Mouse (Mus musculus): ENCODE results near the gene Acsl1.
A peak's percentile ranks its signal among the peaks of the same experiment; 100 is the strongest.

Gene Acsl1

DNA sequence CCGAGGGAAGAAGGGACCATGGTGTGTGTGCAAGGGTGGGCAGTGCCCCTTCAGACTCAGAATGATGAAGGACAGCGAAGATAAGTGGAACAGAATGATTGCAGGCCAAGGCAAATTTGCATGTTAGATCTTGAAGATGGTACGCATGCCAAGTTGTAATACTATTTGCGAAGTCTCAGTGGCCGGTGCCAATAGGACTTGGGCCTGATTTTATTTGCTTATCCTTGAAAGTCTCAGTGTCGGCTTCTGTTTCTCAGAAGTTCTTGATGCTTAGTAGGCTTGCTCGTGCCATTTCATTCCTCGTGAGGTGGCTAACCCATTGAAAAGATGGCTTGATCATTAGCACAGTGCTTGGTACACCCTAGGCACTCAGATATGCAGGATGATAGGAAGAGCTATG lies 19.4 kb downstream of the Acsl1 start:
- Histone ChIP-seq H3K27me3 (ENCODE audit: insufficient read depth, low read length) (no peaks in the 10 kb centered on the region), H3K36me3 (ENCODE audit: insufficient read depth, low read length) (peaks cover 17% of the 10 kb centered on the region; the same call in 1 of the 2 replicates), H3K4me1 (replicated peaks; ENCODE audit: low read depth, low read length) (peaks cover 25% of the 10 kb centered on the region), H3K9me3 (ENCODE audit: low read length) (no peaks in the 10 kb centered on the region), H3K4me3 (replicated peaks; ENCODE audit: low read length) (no peak overlapping the region)
- no peak for TF ChIP-seq NANOG (IDR thresholded peaks at IDR 0.05; ENCODE audit: borderline replicate concordance, low read length)
- TF ChIP-seq POU5F1 (IDR thresholded peaks at IDR 0.05; ENCODE audit: borderline replicate concordance, low read length): no peak
- TF ChIP-seq CTCF (conservative IDR thresholded peaks at IDR 0.05; ENCODE audit: low read length): no peak

DNA sequence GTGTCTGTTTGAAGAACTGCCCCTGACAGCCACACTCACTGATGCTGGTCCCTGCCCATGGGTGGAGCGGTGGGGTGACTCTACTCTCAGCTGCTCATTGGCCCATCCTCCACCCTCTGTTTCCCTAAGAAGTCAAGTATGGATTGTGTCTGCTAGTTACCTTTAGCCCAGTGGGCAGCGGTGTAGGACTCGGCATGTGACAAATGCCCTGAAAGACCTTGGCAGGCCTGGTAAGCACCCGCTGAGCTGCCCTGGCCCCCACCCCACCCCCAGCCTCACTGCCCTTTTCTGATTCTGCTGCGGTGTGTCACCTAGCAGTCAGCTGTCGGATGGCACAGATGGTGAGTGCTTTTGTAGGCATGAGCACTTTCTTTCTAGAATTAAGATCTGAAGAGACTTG lies 20.0 kb downstream of the Acsl1 start:
- H3K9me3 ChIP-seq (ENCODE audit: low read length): no peaks in the 10 kb centered on the region
- H3K4me3 ChIP-seq (replicated peaks; ENCODE audit: low read length): no peak overlapping the region
- H3K27me3 ChIP-seq (ENCODE audit: insufficient read depth, low read length): no peaks in the 10 kb centered on the region
- H3K4me1 ChIP-seq (replicated peaks; ENCODE audit: low read depth, low read length): peaks cover 24% of the 10 kb centered on the region
- TF ChIP-seq CTCF (conservative IDR thresholded peaks at IDR 0.05; ENCODE audit: low read length) (no peak), NANOG (IDR thresholded peaks at IDR 0.05; ENCODE audit: borderline replicate concordance, low read length) (no peak), POU5F1 (IDR thresholded peaks at IDR 0.05; ENCODE audit: borderline replicate concordance, low read length) (no peak)
- H3K36me3 ChIP-seq (ENCODE audit: insufficient read depth, low read length): peaks cover 17% of the 10 kb centered on the region; the same call in 1 of the 2 replicates

DNA sequence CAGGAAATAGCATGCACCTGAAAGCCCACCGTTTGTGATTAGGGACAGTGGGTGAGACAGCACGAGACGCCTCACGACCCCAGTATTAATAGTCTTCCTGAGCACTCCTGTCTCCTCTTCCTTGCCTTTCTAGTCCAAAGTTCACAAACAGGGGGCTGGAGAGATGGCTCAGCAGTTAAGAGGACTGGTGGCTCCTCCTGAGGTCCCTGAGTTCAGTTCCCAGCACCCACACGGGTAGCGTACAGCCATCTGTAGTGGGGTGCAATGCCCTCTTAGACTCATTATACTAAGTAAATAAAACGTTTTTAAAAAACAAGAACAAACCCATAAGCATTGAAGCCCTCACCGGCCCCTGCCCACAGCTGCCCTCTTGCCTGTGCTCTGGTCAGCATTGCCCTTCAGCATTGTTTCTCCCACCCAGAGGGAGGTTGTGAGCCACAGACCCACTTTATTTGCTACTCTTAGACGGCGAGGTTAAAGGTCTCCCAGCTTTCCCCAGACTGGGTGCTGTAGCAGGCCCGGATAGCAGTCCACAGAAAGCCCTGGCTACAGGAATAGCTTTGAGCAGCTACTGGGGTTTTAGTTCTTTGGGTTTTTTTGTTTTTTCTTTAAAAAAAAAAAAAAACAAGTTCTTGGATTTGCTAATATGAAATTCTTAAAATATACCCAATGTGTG lies 22.8 kb downstream of the Acsl1 start:
- Histone ChIP-seq H3K4me1 (replicated peaks; ENCODE audit: low read depth, low read length) (peaks cover 14% of the 10 kb centered on the region), H3K27me3 (ENCODE audit: insufficient read depth, low read length) (no peaks in the 10 kb centered on the region), H3K4me3 (replicated peaks; ENCODE audit: low read length) (no peak overlapping the region), H3K9me3 (ENCODE audit: low read length) (no peaks in the 10 kb centered on the region), H3K36me3 (ENCODE audit: insufficient read depth, low read length) (peaks cover 24% of the 10 kb centered on the region; the same call in 1 of the 2 replicates)
- TF ChIP-seq NANOG (IDR thresholded peaks at IDR 0.05; ENCODE audit: borderline replicate concordance, low read length) (no peak), POU5F1 (IDR thresholded peaks at IDR 0.05; ENCODE audit: borderline replicate concordance, low read length) (no peak), CTCF (conservative IDR thresholded peaks at IDR 0.05; ENCODE audit: low read length) (no peak)

DNA sequence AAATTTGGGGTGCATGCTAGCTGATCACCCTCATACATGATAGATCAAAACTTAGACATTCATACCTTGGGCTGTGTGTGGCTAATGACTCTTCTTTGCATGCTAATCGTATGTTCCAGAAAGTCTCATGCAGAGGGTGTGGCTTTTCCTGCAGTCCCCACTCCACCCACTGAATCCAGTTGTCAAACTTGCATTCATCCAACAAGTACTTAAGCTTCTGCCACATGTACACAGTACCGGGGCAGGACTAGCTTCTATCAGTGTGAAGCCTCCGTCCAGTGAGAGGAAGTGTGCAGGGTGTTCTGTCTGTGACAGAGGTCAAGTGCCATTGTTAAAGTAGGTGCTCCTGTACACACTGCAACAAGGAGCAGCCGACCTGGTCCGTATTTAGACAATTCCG lies 26.0 kb downstream of the Acsl1 start:
- Histone ChIP-seq H3K4me3 (replicated peaks; ENCODE audit: low read length) (no peak overlapping the region), H3K36me3 (ENCODE audit: insufficient read depth, low read length) (peaks cover 24% of the 10 kb centered on the region; the same call in 1 of the 2 replicates), H3K4me1 (replicated peaks; ENCODE audit: low read depth, low read length) (peaks cover 14% of the 10 kb centered on the region), H3K27me3 (ENCODE audit: insufficient read depth, low read length) (no peaks in the 10 kb centered on the region), H3K9me3 (ENCODE audit: low read length) (no peaks in the 10 kb centered on the region)
- no peak for TF ChIP-seq POU5F1 (IDR thresholded peaks at IDR 0.05; ENCODE audit: borderline replicate concordance, low read length)
- no peak for TF ChIP-seq CTCF (conservative IDR thresholded peaks at IDR 0.05; ENCODE audit: low read length)
- no peak for TF ChIP-seq NANOG (IDR thresholded peaks at IDR 0.05; ENCODE audit: borderline replicate concordance, low read length)

DNA sequence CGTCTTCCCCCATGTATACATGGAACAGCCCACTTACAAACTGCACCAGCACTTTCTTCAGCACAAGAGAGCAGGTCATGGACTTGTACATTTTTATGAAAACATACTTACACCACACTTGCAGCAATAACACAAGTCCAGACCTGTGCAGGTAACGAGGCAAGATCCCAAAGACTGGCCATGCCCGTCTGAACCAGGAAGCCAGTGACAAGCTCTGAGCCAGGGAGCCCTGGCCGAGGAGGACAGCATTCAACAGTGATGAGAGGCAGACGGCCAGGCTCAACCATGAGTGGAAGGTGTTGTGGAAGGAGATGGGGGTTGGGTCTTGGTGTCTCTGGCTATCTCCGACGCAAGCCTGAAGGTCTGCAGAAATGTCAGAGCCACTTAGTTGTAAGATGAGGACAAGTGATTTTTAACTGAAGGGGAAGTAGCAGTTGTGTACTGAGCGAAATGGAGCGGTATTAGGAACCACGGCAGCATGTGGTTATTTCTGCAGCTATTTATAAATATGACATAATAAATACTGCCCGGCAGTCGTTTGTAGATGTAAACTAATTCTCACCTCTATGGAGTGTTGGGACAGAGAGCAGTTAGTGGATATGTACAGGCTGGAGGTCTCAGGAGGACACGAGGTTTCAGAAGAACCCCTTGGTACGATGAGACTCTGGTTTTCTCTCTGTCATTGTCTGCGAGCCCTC lies 26.6 kb downstream of the Acsl1 start:
- H3K4me1 ChIP-seq (replicated peaks; ENCODE audit: low read depth, low read length): peaks cover 20% of the 10 kb centered on the region
- no peak overlapping the region for H3K4me3 ChIP-seq (replicated peaks; ENCODE audit: low read length)
- H3K9me3 ChIP-seq (ENCODE audit: low read length): no peaks in the 10 kb centered on the region
- TF ChIP-seq CTCF (conservative IDR thresholded peaks at IDR 0.05; ENCODE audit: low read length): no peak
- TF ChIP-seq POU5F1 (IDR thresholded peaks at IDR 0.05; ENCODE audit: borderline replicate concordance, low read length): no peak
- TF ChIP-seq NANOG (IDR thresholded peaks at IDR 0.05; ENCODE audit: borderline replicate concordance, low read length): no peak
- no peaks in the 10 kb centered on the region for H3K27me3 ChIP-seq (ENCODE audit: insufficient read depth, low read length)
- peaks cover 24% of the 10 kb centered on the region; the same call in 1 of the 2 replicates for H3K36me3 ChIP-seq (ENCODE audit: insufficient read depth, low read length)

DNA sequence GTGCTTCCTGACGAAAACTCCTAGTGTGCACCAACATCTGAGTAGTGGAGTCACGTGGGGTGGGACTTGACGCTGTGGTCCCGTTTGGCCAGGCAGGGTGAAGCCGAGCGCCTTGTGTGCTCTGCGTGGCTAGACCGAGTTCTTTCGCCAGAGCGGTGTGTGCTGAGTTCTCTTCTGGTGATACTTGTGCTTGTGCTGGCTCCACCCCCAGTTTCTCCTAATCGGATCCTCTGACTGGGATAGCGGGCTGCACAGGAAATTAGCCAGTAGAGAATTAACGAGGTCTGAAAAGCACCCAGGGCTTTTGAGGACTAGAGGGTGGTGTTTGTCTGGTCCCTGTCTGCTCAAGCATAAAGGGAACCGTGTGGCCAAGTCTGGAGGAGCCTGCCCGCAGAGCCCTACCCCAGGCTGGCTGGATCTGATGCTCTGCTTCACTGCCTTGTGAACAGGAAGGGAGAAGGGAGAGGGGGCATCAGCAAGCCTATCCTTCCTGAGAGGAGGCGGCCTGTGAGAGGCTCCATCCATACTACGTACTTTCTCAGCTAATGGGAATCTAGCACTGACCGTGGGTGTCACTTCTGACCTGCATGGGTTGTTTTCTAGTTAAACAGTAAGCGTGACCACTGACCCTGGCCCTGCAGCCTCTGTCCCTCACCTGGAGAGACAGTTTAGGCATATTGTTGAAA lies 28.7 kb downstream of the Acsl1 start:
- TF ChIP-seq POU5F1 (IDR thresholded peaks at IDR 0.05; ENCODE audit: borderline replicate concordance, low read length) (no peak), NANOG (IDR thresholded peaks at IDR 0.05; ENCODE audit: borderline replicate concordance, low read length) (no peak), CTCF (conservative IDR thresholded peaks at IDR 0.05; ENCODE audit: low read length) (no peak)
- H3K36me3 ChIP-seq (ENCODE audit: insufficient read depth, low read length): 0 out of 2 replicates have a peak, but pooled peaks cover 7% of the 10 kb centered on the region
- no peaks in the 10 kb centered on the region for H3K9me3 ChIP-seq (ENCODE audit: low read length)
- H3K27me3 ChIP-seq (ENCODE audit: insufficient read depth, low read length): no peaks in the 10 kb centered on the region
- H3K4me1 ChIP-seq (replicated peaks; ENCODE audit: low read depth, low read length): peaks cover 36% of the 10 kb centered on the region
- no peak overlapping the region for H3K4me3 ChIP-seq (replicated peaks; ENCODE audit: low read length)

DNA sequence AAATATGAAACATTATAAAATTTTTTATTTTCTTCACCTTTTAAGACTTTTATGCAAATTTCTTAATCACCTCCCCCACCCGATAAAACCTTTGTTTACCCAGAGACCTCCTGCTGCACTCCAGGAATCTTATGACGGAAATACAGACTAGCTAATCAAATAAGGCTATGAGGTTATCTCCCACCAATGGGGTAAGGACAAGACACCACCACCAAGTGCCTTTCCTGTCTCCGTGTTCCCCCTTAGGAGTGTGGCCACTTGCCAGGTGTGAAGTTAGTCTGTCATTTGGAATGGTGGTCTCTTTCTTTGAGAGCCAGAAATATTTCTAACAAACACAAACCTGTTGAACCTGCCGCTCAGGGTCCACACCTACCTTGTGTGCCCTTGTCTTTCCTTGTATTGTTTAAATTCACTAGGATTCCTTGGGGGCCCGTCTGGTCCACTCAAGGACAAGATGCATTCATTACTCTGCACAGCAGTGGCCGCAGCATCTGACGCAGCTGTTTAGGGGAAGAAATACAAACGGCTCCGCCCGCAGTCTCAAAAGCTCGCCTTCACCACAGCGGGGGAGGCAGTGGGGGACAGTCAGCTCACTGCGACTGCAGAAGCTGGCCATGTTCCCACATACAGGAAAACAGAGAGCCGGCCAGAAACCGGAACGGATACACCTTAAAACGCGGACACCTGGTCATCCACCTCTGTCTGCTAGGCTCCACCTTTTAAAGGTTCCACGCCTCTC lies 31.7 kb downstream of the Acsl1 start:
- Histone ChIP-seq H3K9me3 (ENCODE audit: low read length) (no peaks in the 10 kb centered on the region), H3K27me3 (ENCODE audit: insufficient read depth, low read length) (no peaks in the 10 kb centered on the region), H3K4me3 (replicated peaks; ENCODE audit: low read length) (peak overlapping the region; percentile 39; the same call in 1 of the 2 replicates), H3K36me3 (ENCODE audit: insufficient read depth, low read length) (peaks cover 18% of the 10 kb centered on the region), H3K4me1 (replicated peaks; ENCODE audit: low read depth, low read length) (peaks cover 36% of the 10 kb centered on the region)
- TF ChIP-seq POU5F1 (IDR thresholded peaks at IDR 0.05; ENCODE audit: borderline replicate concordance, low read length) (no peak), NANOG (IDR thresholded peaks at IDR 0.05; ENCODE audit: borderline replicate concordance, low read length) (no peak), CTCF (conservative IDR thresholded peaks at IDR 0.05; ENCODE audit: low read length) (no peak)

All from E14TG2a.4 (cell line).